Mouse (Mus musculus): ENCODE results near the gene Gsta1.

- TF ChIP-seq CTCF (IDR thresholded peaks at IDR 0.05; ENCODE audit: extremely low read depth, insufficient read depth, insufficient read length, insufficient replicate concordance) (no peak), POLR2A (IDR thresholded peaks at IDR 0.05; ENCODE audit: low read depth, low read length) (no peak)
Measured at GRCm38 (mm10) chr9:78210821-78211220, 19.6 kb upstream of the Gsta1 start.

Data from spleen, adult 2 months (tissue).